Mouse (Mus musculus) heart, adult 18-20 months (tissue): ENCODE data around the gene Vps72. TPM values are rescaled to one million over a fixed set of nuclear protein-coding genes. Genes with fewer than 3 reads are reported as not detected.
A peak's percentile ranks its signal among the peaks of the same experiment; 100 is the strongest.
"Not testable (repeated sequence)": the region's sequence is repeated elsewhere in the genome, so short reads cannot be mapped to it uniquely, and the experiment has no call there.

ENCODE experiments used
- DNase-seq, 2 experiments: peaks; one replicate each; pipeline ENCODE4 v3.0.0; 2021 to 2022; ENCODE audit warnings: mixed read lengths in 1 of 2
- long read RNA-seq, 2 experiments: library from polyadenylated mRNA; stranded (forward); transcript quantifications; one replicate each; pipeline ENCODE4 v2.0.0; 2021
- total RNA-seq, 2 experiments: library from RNA; stranded (reverse); gene quantifications; 2 replicates each; pipeline ENCODE4 v1.2.3; 2021

Vps72 gene
- total RNA-seq: 10 to 100 TPM; 32.1 to 32.5 TPM
- long read RNA-seq, experiment 1, transcript Vps72-201 (6 exons, 1,456 nt): major isoform, 26 of 34 reads
- long read RNA-seq, experiment 1, partial matches to known transcripts: 6 of 34 reads
- long read RNA-seq, experiment 1, other reads (novel, unspliced or antisense): 2 of 34 reads
- long read RNA-seq, experiment 2, transcript Vps72-201 (6 exons, 1,456 nt): major isoform, 16 of 20 reads
- long read RNA-seq, experiment 2, partial matches to known transcripts: 1 of 20 reads
- long read RNA-seq, experiment 2, other reads (novel, unspliced or antisense): 3 of 20 reads

DNA sequence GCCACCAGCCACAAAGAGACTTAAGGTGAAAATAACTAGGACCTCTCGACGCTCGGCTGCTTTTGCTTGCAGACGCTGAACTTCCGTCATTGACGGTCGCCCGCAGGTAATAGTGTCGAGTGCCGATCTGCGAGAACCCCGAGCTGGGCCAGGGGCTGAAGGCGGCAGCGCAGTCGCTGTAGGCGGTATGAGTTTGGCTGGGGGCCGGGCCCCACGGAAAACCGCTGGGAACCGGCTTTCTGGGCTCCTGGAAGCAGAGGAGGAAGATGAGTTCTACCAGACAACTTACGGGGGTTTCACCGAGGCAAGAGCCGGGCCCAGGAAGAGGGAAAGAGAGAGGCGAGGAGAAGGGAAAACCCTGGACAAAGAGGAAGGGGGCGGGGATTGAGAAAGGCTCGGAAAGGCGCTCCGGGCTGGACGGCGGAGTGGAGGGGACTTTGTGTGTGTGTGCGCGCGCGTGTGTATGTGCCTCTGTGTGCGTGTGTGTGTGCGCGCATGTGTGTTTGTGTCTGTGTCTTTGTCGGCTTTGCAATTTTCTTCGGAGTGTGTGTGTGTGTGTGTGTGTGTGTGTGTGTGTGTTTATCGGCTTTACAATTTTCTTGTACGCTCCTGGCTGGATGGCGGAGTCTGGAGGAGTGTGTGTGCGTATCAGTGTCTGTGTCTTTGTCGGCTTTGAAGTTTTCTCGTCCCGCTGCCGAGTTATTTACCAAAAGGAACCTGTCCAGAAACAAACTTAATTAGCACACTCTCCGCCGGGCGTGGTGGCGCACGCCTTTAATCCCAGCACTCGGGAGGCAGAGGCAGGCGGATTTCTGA, at the start of gene Vps72:
Gene Vps72 (plus strand): TSS at position 112 of the 816 bp plus-strand sequence.
- peak; percentile 93 to 95 for DNase-seq

GRCm38 (mm10) chr3:95063741-95064140, 47.1 kb upstream of the Vps72 start:
- no peak for DNase-seq

DNA sequence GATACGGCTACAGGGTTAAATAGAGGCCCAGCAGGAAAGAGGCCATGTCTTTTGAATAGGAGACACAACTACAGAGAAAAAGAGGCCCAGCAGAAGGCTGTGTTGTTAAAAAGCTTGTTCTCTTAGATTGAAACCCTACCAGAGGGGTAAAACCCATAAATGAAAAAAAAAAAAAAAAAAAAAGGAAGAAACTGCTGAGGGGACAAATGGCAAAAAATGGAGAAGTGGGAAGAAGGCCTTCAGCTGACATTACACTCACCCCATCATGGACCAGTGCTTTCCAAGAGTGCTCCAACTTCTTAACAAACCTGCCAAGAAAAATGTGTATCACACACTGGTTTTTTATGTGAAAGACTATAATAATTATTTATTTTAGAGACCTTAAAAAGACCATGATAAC, 45.3 kb upstream of the Vps72 start:
- no peak for DNase-seq

DNA sequence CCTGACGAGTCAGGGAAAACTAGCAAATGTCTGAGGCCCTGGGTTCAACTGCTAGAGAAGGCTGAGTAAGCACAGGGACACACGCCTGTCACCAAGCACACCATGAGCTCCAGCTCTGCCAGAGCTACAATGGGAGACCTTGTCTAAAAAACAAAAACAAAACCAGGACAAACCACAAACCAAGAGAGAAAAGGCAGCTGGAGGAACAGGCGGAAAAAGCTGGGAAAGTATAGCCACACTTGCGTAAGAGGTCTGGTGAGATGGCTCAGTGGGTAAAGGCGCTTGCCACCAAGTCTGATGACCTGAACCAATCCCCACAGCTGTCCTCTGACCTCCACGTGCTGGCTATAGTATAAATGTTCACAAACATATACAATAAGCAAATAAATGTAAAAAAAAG, 44.7 kb upstream of the Vps72 start:
- peak; percentile 10 to 16 for DNase-seq

- peak; percentile 28 to 58 for DNase-seq
These were observed 44.3 kb upstream of the Vps72 start for GRCm38 (mm10) chr3:95066570-95066969.

- no peak for DNase-seq
These were observed 39.2 kb upstream of the Vps72 start for GRCm38 (mm10) chr3:95071606-95072005.

GRCm38 (mm10) chr3:95088071-95088470, 22.8 kb upstream of the Vps72 start:
- no peak for DNase-seq

- no peak for DNase-seq
These were observed 10.0 kb upstream of the Vps72 start for GRCm38 (mm10) chr3:95100854-95101253.

GRCm38 (mm10) chr3:95105121-95105520, 5.7 kb upstream of the Vps72 start:
- no peak for DNase-seq

GRCm38 (mm10) chr3:95105586-95106337, 5.1 kb upstream of the Vps72 start:
- DNase-seq: no peak

- peak; percentile 96 to 98 for DNase-seq
These were observed 4.3 kb upstream of the Vps72 start, which contains the start of gene Pip5k1a for GRCm38 (mm10) chr3:95106338-95107117. Gene Pip5k1a, minus strand, starts transcription at chr3:95106930.

DNA sequence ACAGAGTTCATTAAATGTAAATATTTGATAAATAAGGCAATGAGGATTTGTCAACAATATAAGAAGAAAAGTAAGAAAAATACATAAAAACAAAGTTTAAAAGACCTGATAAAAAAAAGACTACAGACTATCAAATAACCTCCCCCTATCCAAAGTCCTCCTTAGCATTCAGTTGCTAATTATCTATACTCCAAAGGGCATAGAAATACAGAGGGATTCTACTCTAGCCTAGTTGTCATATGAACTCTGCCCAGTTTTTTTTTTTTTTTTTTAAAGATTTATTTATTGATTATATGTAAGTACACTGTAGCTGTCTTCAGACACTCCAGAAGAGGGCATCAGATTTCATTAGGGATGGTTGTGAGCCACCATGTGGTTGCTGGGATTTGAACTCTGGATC, 3.5 kb upstream of the Vps72 start:
- not testable (repeated sequence) for DNase-seq

DNA sequence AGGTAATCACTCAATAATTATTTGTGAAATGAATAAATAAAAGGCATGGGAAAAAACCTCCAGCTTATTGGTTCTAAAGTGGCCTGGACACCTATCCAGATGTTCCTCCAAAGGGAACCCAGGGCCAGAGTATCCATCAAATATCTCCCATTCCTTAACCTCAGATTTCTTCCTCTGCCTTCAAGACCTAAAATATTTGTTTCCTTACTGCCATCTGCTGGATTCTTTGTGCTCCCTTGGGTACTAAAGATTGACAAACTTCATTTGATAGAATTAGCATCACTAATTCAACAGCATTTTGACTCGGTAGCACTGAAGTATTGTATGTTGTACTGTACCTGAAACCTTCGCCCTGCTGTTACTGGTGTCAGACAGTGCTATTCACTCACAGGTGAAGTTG, 2.9 kb upstream of the Vps72 start:
- no peak for DNase-seq

DNA sequence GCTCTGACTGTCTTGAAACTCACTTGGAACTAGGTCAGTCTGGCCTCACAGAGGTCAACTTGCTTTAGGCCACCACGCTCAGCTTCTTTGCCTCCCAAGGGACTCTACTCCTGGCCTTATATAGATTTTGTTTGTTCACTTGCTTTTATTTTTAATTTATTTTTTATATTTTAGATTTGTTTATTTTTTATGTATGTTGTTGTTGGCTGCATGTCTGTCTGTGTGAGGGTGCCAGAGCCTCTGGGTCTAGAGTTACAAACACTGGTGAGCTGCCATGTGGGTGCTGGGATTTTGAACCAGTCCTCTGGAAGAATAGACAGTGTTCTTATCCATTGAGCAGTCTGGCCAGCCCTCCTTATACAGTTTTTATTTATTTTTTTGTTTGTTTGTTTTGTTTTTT, 1.9 kb downstream of the Vps72 start:
- no peak for DNase-seq

GRCm38 (mm10) chr3:95117751-95118150, 6.9 kb downstream of the Vps72 start:
- DNase-seq: no peak

DNA sequence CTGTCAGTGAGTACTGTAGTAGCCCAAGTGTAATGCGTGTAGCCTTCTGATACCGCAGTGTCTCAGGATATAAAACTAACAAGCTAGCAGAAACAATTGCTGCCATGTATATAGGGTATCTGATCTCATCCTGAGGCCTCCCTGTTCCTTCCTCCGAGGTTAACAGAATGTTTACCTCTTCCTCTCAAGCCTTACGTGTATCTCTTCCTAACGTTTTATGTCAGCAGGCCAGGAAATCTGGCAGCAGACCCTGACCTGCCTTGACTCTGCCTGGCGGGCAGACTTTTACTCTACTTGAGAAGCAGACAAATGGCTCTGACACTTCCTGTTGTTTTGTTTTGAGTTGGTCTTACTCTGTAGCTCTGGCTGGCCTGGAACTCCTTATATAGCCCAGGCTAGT, 10.8 kb downstream of the Vps72 start:
- DNase-seq: no peak

- DNase-seq: peak in 1 of 2 experiments; percentile 39
These were observed 13.4 kb downstream of the Vps72 start, which contains the start of gene Tmod4 for GRCm38 (mm10) chr3:95124246-95124645. Gene Tmod4, plus strand, starts transcription at chr3:95124476.

DNA sequence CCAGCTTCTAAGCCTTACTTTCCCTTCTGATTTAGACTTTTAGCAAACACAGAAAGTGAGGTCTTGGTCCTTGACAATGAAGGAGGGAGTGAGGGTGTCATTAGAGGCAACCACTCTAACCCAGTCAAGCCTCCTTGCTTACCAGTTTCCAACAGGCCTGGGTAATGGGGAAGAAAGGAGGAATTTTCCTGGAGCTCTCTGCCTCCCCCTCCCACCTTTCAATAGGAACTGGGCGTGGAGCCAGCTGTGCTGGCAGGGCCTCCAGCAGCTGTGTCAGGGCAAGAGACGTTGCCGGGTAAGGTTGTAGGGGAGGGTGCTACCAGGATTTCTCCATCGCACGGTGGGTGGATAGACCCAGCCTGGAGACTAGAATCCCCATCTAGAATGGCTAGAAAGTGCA, 14.2 kb downstream of the Vps72 start:
- peak in 1 of 2 experiments; percentile 55 for DNase-seq

GRCm38 (mm10) chr3:95129226-95129651, 18.4 kb downstream of the Vps72 start:
- DNase-seq: peak; percentile 73

DNA sequence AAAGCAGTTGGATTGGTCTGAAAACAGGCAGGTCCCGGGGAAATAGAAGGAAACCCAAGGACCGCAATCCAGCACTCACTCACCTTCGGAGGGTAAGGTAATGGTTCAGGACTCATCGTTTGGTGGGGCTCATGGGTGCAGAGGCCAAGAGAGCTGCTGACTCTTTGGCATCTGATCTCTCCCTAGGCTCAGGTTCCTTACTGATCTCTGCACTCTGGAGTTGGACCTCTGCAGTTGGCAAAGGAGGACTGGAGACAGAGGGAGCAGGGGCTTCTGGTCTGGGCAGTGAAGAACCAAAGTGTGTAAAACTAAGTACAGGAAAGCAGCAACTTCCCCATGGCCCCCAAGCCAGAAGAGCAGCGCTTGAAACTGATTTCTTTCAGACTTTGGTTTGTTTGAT, 19.3 kb downstream of the Vps72 start:
- DNase-seq: no peak

DNA sequence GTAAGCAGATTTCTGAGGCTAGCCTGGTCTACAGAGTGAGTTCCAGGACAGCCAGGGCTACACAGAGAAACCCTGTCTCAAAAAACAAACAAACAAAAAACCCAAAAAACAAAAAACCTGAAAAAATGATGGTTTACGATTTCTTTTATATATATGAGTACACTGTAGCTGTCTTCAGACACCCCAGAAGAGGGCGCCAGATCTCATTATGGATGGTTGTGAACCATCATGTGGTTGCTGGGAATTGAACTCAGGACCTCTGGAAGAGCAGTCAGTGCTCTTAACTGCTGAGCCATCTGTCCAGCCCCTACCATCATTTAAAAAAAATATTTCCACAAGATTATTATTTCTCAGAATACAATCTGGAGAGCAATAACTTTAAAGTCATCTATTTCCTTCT, 21.6 kb downstream of the Vps72 start:
- DNase-seq: not testable (repeated sequence)

GRCm38 (mm10) chr3:95133176-95133575, 22.4 kb downstream of the Vps72 start:
- DNase-seq: no peak
